Mouse (Mus musculus) frontal cortex, postnatal 25 days (tissue): ENCODE measurements around the gene Upp1.
"Not testable (repeated sequence)": the region's sequence is repeated elsewhere in the genome, so short reads cannot be mapped to it uniquely, and the experiment has no call there.

ENCODE experiments used
- DNase-seq, 2 experiments: peaks; one replicate each; pipeline ENCODE4 v3.0.0; 2022; ENCODE audit warnings: low spot score in 2 of 2

Upp1 gene

DNA sequence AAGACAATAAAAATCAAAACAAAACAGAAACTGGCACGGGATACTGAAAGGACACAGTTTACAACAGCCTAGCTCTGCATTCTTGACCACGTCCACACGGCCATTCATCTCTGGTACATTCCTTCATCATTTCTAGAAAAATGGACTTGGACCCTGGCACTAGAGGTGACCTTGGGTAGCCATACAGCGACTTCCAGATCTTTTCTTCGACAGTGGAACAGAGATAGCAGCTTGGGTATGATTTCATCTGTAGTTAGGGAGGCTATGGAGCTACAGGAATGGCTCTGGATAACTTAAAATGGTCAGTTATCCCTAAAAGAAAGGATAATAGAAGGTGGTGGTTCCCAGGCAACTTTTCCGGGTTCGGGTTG is at the start of gene Upp1:
Gene Upp1 (plus strand): TSS at position 54 of the 371 bp plus-strand sequence.
- no peak for DNase-seq

DNA sequence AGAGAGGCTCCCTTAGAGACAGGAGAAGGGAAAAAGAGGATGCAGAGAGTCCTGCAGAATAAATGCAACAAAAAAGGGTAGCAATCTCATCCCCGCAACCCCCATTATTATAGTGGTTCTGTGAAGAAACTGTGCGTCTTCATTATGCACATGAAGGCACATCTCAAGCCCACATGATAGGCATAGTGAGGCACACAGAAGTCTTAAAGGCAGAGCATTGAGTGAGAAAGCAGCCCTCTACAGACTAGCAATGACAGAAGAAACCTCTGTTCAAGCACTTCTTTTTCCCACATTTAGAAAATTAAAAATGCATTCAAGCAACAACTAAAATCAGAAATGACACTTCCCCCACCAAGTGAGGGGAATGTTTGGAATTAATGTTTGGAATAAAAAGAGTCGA is 41.5 kb upstream of the Upp1 start:
- DNase-seq: no peak

DNA sequence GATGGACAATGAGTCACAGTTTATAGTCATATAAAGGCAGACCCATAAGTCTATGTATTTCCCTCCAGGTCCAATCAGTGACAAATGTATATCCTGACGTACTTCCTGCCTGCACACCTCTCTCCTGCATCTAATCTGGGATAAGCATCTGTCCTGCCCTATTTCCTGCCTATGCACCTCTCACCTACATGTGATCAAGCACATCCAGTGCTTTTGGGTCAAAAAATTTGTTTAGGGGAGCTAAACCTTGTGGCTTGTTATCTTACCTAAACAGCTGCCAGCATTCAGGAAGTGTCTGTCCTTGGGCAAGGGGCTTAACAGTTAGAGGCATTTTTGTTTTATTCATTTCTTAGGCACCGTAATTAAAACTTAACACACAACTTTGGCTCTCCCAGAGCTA is 4.7 kb upstream of the Upp1 start:
- DNase-seq: no peak

DNA sequence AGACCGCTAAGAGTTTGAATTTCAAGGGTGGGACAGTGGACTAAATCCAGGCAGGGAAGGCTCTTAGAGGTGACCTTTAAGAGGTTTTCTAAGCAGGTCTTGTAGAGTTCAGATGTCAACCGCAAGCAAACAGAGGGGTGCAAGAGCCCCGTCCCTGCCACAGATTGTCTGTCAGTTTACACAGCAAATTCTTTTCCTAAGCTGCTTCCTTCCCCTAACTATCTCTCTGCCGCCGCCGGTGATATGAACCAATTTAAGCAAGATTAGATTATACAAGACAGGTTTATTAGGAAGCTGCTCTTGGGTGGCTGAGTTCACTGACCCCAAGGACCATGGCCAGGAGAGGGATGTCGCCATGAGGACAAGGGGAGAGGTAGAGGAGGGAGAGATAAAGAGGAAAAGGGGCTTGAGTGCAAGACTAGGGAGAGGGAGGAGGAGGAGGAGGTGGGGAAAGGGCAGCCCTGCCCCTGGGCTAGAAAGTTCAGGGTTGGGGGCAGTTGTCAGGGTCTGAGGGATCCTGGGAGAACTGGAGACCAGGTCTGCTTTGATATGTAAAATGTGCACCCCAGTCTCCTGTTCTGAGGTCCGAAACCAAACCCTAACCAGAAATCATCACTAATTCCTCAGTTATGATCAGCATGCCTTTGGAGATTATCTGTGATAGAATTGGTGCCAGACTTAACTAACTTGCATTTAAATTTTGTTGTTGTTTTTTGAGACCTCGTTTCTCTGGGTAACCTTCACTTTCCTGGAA is 2.4 kb upstream of the Upp1 start:
- no peak for DNase-seq

DNA sequence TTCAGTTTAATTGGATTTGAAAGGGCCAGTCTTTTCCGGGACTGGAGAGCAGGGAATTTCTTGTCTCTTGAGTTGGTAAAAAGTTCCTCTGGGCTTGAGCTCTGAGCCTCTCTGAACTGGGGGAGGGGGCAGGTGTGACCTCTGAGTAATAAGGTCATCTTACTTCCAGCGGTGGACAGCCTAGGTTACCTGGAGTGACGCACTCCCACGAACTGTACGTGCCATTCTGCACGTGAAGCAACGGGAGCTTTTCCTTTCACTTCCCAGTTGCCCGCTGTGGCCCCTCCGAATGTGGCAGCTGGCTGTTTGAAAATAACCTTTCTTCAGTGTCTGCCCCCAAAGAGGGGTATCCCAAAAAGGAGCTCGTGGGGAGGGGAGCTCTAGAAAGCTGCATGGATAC is 1.8 kb upstream of the Upp1 start:
- no peak for DNase-seq

DNA sequence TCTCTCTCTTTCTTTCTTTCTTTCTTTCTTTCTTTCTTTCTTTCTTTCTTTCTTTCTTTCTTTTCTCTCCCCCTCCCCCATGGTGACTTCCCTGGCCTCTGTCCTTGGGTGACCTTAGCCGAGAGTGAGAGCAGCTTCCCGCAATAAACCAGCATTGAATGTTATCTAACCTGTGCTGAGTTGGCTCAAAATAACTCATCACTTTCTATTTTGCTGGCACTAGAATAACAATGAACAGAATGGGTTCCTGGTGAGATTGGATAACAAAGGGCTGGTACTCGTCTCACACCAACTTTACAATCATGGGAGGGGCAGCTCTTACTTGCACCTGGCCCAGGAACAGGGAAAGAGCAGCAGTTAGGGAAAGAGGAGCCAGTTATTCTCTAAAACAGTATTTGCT is 987 bp upstream of the Upp1 start:
- no peak for DNase-seq

DNA sequence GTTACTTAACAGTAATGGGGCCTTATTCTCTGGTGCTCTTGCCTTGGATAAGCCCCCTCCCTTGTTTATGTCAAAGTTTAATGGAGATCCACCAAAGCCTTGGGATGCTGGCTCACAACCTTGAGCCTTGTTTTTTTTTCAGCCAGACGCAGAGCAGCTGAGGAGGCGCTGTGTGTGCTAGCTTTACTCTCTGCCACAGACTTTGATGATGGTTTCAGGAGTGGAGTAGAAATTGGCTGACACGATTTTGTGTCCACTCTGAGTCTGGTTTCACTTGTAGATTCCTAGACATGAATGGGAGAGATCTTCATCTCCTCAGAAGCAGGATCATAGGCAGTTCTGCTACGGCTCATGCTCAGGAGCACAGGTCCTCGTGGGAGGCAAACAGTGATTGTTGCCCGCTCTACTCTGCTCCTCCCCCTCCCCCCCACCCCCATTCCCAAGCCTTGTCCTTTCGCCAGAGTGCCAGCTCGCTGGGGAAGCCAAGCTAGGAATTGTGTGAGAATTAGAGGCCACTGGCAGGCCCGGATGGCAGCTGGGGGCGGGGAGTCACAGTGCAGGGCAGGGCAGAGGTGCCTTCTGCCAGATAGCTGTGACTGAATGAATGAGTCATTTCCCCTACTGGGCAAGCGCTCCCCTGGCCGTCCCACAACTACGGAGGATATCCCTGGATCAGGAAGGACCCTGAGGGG is 399 bp upstream of the Upp1 start:
- peak in 1 of 2 experiments; percentile 16 for DNase-seq

DNA sequence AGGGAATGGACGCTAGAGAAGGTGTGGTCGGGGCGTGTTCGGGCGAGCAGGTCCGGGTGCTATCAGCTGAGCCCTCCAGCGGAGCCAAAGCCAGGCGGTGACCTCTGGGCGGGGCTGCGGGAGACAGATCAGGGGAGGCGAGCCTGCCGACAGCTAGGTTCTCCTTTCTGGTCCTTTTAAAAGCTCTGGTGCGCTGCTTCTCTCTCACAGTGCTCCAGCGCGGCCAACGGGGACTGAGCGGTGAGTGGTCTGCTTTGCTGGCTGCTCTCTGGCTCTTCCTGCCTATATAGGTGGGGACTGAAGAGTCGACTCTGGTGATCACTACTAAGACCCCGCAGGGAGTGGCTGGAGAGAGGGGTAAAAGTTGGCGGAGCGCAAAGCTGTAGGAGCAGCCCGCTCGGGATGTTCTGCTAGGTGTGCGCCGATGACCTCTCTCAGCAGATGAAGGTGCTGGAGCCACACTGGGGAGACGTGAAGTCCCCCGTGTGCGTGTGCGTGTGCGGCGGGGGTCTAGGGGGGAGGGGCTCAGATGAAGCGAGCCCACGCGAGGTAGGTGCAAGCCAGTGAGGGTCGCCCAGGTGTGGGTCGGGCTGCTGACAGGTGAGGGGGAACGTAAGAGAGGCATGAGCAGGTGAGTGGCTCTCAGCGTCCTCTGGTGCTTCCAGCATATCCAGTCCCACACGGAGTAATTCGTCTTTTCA is 668 bp downstream of the Upp1 start:
- no peak for DNase-seq

DNA sequence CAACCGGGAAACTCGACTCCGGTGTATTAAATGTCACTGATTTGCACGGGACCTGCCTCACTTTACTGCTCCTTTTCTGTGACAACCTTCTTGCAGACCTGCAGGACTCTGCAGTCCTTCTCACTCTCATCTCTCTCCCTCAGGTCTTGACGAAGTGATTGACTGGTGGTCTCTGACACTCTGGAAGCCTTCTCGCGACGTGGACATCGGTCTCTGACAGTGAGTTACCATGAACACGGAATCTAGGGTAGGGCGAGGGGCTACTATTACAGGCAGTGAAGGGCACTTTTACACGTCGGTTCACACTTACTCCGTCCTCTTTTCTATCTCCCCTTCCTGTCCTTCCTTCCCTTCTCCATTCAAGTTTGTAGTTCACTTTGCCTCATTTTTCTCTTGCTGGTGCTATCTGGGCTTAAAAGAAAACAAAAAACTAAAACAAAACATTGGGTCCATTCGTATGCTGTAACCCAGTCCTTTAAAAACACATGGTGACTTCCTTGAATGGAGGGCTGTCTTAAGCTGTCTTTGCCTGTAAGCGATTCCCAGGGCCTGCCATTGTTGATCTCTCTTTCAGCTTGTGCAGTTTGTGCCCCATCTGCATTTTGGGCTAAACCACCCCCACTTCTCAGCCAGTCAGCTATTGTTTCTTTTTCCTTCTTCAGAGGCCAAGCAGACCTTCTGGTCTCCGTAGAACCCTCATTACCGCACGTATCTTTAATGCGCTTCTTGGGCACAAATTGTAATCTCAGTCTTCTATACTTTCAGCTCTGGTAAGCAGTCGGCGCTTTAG is 1.5 kb downstream of the Upp1 start:
- no peak for DNase-seq

DNA sequence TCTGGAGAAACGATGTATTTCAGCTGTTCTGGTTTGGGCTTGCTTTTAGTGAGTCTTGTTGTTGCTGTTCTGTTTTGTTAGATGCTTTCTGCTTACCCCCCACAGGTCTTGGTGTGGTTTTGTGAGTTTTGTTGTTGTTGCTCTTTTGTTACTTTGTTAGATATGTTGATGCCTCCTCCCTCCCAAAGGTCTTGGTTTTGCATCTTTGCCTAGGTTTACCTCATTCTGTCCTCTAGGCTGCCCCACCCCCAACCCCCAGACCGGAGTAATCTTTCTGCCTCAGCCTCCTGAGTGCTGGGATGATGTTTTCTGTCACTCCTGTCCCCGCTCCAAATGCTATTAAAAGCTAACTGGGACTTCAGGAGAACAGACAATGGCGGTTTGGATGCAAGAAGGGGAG is 4.4 kb downstream of the Upp1 start:
- no peak for DNase-seq

DNA sequence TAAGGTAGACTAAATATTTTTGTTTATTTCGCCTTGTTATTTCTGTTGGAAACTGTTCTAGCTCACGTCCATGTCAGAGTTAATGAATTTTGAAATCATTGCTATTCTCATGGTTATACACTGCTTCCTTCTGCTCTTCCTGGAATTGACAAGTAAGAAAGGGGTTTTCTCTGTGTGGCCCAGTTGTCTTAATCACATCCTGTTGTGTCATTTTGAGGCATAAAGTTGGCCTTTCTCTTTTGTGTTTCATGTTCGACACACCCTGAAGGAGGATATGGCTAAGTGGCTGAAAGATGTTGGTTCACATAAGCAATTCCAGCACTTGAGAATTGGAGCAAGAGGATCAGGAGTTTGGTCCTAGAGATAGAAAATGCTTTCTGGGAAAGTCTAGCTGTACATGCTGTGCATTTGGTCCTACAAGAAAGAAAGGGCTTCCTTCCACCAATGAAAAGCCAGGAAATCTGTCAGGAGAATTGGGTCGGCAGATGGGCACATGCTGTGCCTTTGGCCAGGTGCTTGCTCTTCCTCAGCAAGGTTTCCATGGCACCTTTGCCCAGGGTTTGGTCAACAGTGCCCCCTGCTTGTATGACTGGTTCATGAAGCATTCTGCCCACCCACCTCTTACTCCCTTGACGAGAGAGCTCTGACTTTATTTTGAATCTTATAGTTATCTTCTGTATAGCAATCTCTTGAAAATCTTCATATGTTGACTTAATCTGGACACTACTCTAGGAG is 8.6 kb downstream of the Upp1 start:
- DNase-seq: no peak

DNA sequence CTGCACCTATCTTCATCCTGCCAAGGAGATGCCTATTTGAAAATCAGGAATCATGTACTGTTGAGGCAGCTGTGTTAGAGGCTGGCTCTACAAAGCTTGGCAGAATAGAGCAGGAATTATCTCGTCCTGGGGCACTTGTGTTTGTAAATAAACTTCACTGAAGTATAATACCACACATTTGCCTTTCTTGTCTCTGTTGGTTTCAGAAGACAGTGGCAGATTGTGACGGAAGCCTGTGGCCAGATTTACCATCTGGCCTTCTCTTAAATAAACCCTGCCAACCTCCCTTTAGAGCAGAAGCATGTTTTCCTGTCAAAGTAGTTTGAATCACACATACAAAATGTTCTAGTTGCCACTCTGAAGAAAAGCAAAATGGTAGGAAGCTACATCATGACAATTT is 10.2 kb downstream of the Upp1 start:
- no peak for DNase-seq

DNA sequence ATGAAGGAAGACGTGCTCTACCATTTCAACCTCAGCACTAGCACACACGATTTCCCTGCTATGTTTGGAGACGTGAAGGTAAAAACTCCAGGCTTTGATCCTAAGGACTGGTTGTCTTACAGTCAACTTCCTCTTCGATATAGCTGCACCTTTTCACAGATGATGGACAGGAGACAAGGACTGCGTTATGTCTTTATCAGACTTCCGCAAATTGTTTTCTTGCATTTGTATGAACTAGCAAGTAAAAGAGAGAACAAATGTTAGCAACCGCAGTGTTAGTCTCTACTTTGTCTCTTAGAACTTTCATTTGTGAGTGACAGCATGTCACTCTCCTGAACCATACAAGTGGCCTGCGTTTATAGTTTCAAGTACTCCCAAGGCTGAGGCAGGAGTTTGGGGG is 11.6 kb downstream of the Upp1 start:
- no peak for DNase-seq

DNA sequence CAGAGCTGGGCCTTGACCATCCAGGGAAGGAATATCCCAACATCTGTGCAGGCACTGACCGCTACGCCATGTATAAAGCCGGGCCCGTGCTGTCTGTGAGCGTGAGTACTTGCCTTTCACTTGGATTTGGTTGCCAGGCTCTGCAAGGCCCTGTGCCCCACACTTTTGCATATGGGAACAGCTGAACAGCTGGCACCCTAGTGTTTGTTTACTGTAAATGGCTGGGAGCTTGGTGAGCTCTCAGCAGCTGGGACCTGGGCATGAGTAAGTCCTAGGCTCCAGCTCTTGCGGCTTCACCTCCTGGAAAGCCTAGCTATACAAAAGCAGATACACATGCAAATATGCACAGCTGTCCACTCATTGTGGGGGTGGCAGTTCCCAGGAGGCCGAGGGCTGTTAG is 13.8 kb downstream of the Upp1 start:
- no peak for DNase-seq

DNA sequence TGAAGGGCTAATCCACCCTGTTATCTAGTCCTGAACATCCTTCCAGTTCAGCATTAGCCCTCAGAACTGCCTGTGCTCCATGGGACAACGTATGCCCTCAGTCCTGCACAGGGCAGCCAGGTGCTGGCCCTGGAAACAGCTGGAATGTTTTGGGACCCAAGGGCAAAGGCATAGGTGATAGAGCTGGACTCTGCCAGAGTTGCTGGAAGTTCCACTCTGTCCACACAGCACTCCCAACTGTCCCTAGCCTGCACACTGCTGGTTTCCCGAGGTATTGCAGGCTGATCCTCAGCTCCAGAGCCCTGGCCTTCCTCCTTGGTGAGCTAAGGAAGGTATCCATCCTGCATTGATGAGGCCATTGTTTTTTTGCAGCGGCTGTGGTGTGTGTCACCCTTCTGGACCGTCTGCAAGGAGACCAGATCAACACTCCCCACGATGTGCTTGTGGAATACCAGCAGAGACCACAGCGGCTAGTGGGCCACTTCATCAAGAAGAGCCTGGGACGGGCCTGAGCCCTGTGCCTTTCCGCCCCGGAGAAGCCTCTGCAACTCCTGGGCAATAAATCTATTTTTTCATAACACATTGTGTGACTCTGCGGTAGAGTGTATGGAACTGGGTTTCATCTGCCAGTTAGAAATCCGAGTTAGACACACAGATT is 17.8 kb downstream of the Upp1 start:
- no peak for DNase-seq

DNA sequence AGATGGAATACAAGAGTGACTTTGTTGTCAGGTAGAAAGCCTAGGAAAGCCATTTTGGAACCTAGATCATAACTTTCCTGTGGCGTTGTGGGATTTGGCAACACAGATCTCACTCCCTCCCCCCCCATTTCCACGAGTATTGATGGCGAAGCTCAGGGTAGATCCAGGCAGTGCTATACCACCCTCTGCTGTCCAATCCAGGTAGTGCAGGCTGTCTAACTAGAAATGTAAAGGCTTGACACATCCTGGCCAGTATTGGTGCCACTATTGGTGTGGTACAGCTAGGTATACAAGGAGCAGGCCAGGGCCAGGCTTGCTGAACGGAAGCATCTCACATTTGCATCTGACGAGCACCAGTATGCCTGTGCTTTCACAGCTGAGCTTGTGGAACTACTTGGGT is 18.6 kb downstream of the Upp1 start:
- peak; percentile 85 to 89 for DNase-seq

DNA sequence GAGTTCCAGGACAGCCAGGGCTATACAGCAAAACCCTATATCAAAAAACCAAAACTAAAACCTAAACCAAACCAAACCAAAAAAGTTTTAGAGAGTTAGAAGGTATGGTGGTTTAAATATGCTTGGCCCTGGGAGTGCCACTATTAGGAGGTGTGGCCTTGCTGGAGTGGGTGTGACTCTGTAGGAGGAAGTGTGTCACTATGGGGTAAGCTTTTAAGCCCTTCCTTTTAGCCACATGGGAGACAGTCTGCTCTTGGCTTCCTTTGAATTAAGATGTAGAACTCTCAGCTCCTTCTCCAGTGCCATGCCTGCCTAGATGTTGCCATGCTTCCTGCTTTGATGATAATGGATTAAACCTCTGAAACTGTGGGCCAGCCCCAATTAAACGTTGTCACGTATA is 27.2 kb downstream of the Upp1 start:
- DNase-seq: no peak

DNA sequence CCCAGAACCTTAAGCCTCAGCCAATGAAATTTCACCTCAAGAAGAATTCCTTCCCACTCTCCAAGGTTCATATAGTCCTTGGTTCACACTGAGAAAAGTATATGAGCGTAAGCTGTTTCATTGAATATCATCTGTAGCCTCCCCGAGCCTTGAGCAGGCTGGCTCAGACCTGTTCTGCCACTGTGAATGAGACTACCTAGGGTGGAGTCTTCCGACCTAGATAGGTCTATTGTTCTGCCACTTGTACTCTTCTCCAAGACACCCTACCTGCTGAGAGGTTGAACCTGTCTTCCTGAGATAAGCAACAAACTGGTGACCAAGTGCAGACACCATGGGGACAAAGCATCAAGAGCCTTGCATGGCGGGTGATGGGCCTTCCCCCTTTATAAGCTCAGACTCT is 28.2 kb downstream of the Upp1 start:
- no peak for DNase-seq

DNA sequence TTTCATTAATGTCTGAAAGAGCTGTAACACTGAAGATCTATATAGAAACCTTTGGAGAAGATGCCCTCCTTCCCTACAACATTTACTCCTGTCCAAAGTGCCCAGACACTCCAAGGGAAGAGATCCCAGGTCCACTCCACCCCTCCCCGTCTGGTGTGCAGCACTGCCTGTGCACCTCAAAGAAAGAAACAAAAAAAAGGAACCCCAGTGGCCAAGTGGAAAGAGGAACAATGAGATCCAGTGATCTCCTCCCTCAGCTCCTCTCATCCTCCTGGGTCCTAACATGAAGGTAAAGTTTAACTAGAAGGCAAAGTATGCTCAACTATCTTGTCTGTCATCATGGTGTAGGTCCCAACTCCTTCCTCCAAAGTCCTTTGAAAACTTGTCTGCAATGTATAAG is 28.8 kb downstream of the Upp1 start:
- DNase-seq: no peak

DNA sequence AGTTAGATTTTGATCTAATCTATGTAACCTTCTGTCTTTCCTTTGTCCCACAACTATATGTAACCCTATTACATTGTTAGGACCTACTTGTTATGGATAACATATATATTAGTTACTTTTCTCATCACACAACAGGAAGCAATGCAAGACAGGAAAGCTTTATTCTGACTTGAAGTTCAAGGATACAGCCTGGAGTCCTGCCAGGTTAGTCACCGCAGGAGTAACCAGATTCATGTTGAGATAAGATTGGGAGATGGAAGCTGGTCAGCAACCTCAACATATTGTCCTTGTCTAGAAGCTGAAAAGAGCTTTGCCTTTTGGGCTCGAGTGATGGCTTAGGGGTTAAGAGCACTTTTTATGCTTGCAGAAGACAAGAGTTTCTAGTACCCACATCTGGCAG is 30.3 kb downstream of the Upp1 start:
- DNase-seq: no peak

DNA sequence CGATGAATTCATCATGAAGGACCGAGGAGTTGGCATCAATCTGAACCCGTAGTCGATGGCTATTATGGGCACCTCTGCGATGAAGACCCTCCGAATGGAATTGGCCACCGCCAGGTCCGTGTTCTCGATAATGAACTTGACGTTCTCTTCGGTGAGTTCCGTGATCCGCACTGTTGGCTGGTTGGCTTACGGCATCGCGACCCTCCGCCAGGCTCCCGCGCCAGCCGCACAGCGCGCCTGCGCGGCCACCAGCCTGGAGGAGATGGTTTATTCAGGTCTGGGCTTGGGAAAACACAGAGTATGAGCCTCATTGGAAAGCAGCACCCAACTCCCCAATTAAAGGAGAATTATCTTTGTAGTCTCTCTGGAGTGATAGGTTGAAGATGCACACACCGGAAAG is 32.5 kb downstream of the Upp1 start:
- not testable (repeated sequence) for DNase-seq
